Mouse (Mus musculus): ENCODE results near the gene Evx2.

Gene Evx2

GRCm38 (mm10) chr2:74698201-74699052, 39.1 kb upstream of the Evx2 start:
- TF ChIP-seq GATA4 (IDR thresholded peaks at IDR 0.05; ENCODE audit: insufficient replicate concordance, low read length): no peak

GRCm38 (mm10) chr2:74697567-74698121, 38.3 kb upstream of the Evx2 start, which contains the start of gene Hoxd9:
Gene Hoxd9, plus strand, starts transcription at chr2:74697727.
- no peak for TF ChIP-seq GATA4 (IDR thresholded peaks at IDR 0.05; ENCODE audit: insufficient replicate concordance, low read length)

GRCm38 (mm10) chr2:74696442-74697335, 37.3 kb upstream of the Evx2 start:
- TF ChIP-seq GATA4 (IDR thresholded peaks at IDR 0.05; ENCODE audit: insufficient replicate concordance, low read length): no peak

- TF ChIP-seq GATA4 (IDR thresholded peaks at IDR 0.05; ENCODE audit: insufficient replicate concordance, low read length): no peak
These were observed 36.6 kb upstream of the Evx2 start for GRCm38 (mm10) chr2:74695813-74696430.

GRCm38 (mm10) chr2:74695383-74695782, 36.0 kb upstream of the Evx2 start:
- no peak for TF ChIP-seq GATA4 (IDR thresholded peaks at IDR 0.05; ENCODE audit: insufficient replicate concordance, low read length)

- TF ChIP-seq GATA4 (IDR thresholded peaks at IDR 0.05; ENCODE audit: insufficient replicate concordance, low read length): no peak
These were observed 34.7 kb upstream of the Evx2 start for GRCm38 (mm10) chr2:74694066-74694465.

GRCm38 (mm10) chr2:74693432-74693827, 34.1 kb upstream of the Evx2 start:
- no peak for TF ChIP-seq GATA4 (IDR thresholded peaks at IDR 0.05; ENCODE audit: insufficient replicate concordance, low read length)

GRCm38 (mm10) chr2:74692808-74693431, 33.6 kb upstream of the Evx2 start:
- no peak for TF ChIP-seq GATA4 (IDR thresholded peaks at IDR 0.05; ENCODE audit: insufficient replicate concordance, low read length)

GRCm38 (mm10) chr2:74691995-74692807, 32.8 kb upstream of the Evx2 start:
- no peak for TF ChIP-seq GATA4 (IDR thresholded peaks at IDR 0.05; ENCODE audit: insufficient replicate concordance, low read length)

- no peak for TF ChIP-seq GATA4 (IDR thresholded peaks at IDR 0.05; ENCODE audit: insufficient replicate concordance, low read length)
These were observed 31.9 kb upstream of the Evx2 start, which contains the start of gene Hoxd10 for GRCm38 (mm10) chr2:74691022-74691951. Gene Hoxd10, plus strand, starts transcription at chr2:74691924.

GRCm38 (mm10) chr2:74690338-74690716, 31.0 kb upstream of the Evx2 start:
- TF ChIP-seq GATA4 (IDR thresholded peaks at IDR 0.05; ENCODE audit: insufficient replicate concordance, low read length): no peak

GRCm38 (mm10) chr2:74689574-74690337, 30.4 kb upstream of the Evx2 start:
- no peak for TF ChIP-seq GATA4 (IDR thresholded peaks at IDR 0.05; ENCODE audit: insufficient replicate concordance, low read length)
